Mouse (Mus musculus) megakaryocyte, embryonic 14.5 days (primary cell): ENCODE data around the gene Pphln1.

Experiments used
- FLI1 ChIP-seq: IDR thresholded peaks from 2 replicates; pipeline ENCODE4 v1.6.1; 2012; ENCODE audit warnings: low read length, inconsistent platforms, mixed read lengths
- GATA1 ChIP-seq: IDR thresholded peaks from 3 replicates; pipeline ENCODE4 v1.6.1; 2012; ENCODE audit warnings: mixed read lengths, low read length, inconsistent platforms, borderline replicate concordance

DNA sequence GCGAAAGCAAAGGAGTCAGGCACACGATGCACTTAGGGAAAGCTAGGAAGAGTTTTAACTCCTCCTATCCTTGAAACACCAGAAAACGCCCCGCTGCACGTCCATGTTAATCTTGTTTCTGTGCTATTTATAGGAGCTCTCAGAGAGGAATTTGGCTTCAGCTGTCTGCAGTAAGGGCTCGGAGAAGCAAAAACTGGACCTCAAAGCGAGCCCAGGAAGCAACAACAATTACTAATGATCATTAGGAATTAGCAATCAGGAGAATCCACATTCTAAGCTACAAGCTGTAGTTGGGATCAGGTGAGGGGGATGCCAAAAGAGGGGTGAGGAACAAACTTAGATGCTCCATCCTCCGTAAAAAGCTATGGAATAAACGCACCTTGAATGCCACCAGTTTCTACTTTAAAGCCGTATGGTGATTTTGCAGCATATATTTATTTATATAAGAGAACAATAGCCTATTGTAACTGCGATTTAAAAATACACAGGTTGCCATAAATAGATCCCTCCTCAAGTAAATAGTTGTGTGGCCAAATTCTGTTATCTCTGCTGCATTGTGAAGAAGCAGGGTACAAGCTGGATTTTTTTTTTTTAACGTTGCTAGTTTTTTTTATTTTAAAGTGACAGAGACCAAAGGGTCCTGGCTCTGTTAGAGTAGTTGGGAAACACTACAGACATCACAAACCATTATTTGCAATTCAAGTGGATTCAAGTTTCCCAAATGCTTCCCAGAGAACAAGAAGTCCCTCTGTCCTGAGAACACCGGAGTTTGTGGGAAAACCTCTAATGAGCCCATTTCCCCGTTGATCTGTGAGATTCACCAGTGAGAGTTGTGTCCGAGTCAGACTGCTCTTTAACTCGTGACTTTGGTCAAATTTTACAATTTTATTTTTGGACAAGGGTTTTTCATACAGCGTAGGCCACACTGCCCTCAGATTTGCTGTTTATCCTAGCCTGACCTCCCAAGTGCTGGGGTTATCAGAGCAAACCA, 122.0 kb downstream of the Pphln1 start:
- no peak for TF ChIP-seq FLI1
- no peak for TF ChIP-seq GATA1
